Mouse (Mus musculus) midbrain, embryonic 14.5 days (tissue): ENCODE results near the gene Camk2b. TPM values are rescaled to one million over a fixed set of nuclear protein-coding genes. Genes with fewer than 3 reads are reported as not detected.

Experiments used
- ATAC-seq: fragments of 200-750 bp; cut with Nextera tagmentation; 2 replicates; pipeline ENCODE4 v1.8.0; 2017; ENCODE audit warnings: moderate number of reproducible peaks, moderate library complexity; ENCODE audit not compliant: low FRiP score, low TSS enrichment
- DNase-seq: peaks from one replicate; pipeline ENCODE4 v3.0.0-alpha.2; 2015
- H3K27ac ChIP-seq: fragments of 300-500 bp; sonication (generic); replicated peaks from 2 replicates; pipeline ENCODE4 v1.5.1; 2014; ENCODE audit warnings: mild to moderate bottlenecking, low read depth, low read length, moderate library complexity
- H3K27me3 ChIP-seq: fragments of 300-500 bp; sonication (generic); 2 replicates; pipeline ENCODE4 v1.6.1; 2014; ENCODE audit warnings: low read length, control low read depth, mixed read lengths; ENCODE audit not compliant: control insufficient read depth, insufficient read depth
- H3K36me3 ChIP-seq: fragments of 300-500 bp; sonication (generic); 2 replicates; pipeline ENCODE4 v1.6.1; 2014; ENCODE audit warnings: low read length, control low read depth; ENCODE audit not compliant: control insufficient read depth, insufficient read depth
- H3K4me1 ChIP-seq: fragments of 300-500 bp; sonication (generic); 2 replicates; pipeline ENCODE4 v1.6.1; 2014; ENCODE audit warnings: mild to moderate bottlenecking, antibody characterized with exemption, low read length, control low read depth; ENCODE audit not compliant: control insufficient read depth, insufficient read depth
- H3K4me2 ChIP-seq: fragments of 300-500 bp; sonication (generic); 2 replicates; pipeline ENCODE4 v1.6.1; 2014; ENCODE audit warnings: mild to moderate bottlenecking, low read length, moderate library complexity
- H3K4me3 ChIP-seq: fragments of 300-500 bp; sonication (generic); replicated peaks from 2 replicates; pipeline ENCODE4 v1.5.1; 2014; ENCODE audit warnings: low read depth, low read length
- H3K9ac ChIP-seq: fragments of 300-500 bp; sonication (generic); replicated peaks from 2 replicates; pipeline ENCODE4 v1.6.1; 2014; ENCODE audit warnings: mild to moderate bottlenecking, low read length, moderate library complexity
- H3K9me3 ChIP-seq: fragments of 300-500 bp; sonication (generic); 2 replicates; pipeline ENCODE4 v1.6.1; 2016; ENCODE audit warnings: low read length, control low read depth, mixed read lengths; ENCODE audit not compliant: control insufficient read depth
- WGBS: fragments of 180-500 bp; shearing (Covaris S2); extraction: QIAGEN DNeasy Blood & Tissue Kit; methylation state at CpG from one replicate; pipeline ENCODE4 v1.1.7; 2014; 5-methylcytosine and 5-hydroxymethylcytosine counted together
- polyA plus RNA-seq: library from polyadenylated mRNA; unstranded; fragments of >200 nt; fragmentation: Nextera tagmentation; extraction: Ambion mirVana; gene quantifications from 2 replicates; pipeline ENCODE4 v1.2.1, GENCODE M21; 2014

Gene Camk2b
- polyA plus RNA-seq, 1 experiment from 2014 or later = 85.6 TPM

- no peak overlapping the region for H3K9ac ChIP-seq
These were observed 3.8 kb downstream of the Camk2b start for GRCm38 (mm10) chr11:6062329-6062728.

GRCm38 (mm10) chr11:6061891-6062290 lies 4.3 kb downstream of the Camk2b start:
- ATAC-seq (no peak), DNase-seq (no peak)
- Histone ChIP-seq H3K4me1 (peaks cover 14% of the 10 kb centered on the region), H3K36me3 (no peaks in the 10 kb centered on the region), H3K4me2 (no peak overlapping the region), H3K27me3 (peaks cover 35% of the 10 kb centered on the region), H3K4me3 (no peak overlapping the region), H3K9me3 (no peaks in the 10 kb centered on the region), H3K9ac (no peak overlapping the region), H3K27ac (no peak overlapping the region)
- WGBS = 85% methylated on average over 5 of the region's 5 CpGs

More at GRCm38 (mm10) chr11:6062329-6062728, 3.8 kb downstream of the Camk2b start:
- no peaks in the 10 kb centered on the region for H3K36me3 ChIP-seq
- H3K27ac ChIP-seq = no peak overlapping the region
- WGBS = 92% methylated on average over 11 of the region's 11 CpGs
- no peaks in the 10 kb centered on the region for H3K9me3 ChIP-seq
- DNase-seq (no peak), ATAC-seq (no peak)
- H3K4me2 ChIP-seq = no peak overlapping the region
- H3K4me1 ChIP-seq = peaks cover 14% of the 10 kb centered on the region
- H3K27me3 ChIP-seq = peaks cover 39% of the 10 kb centered on the region
- no peak overlapping the region for H3K4me3 ChIP-seq

- DNase-seq = no peak
- Histone ChIP-seq H3K27me3 (peaks cover 9% of the 10 kb centered on the region; the same call in 1 of the 2 replicates), H3K4me3 (no peak overlapping the region), H3K4me1 (peaks cover 9% of the 10 kb centered on the region; the same call in 1 of the 2 replicates), H3K9me3 (no peaks in the 10 kb centered on the region), H3K27ac (no peak overlapping the region), H3K36me3 (no peaks in the 10 kb centered on the region), H3K4me2 (no peak overlapping the region), H3K9ac (no peak overlapping the region)
- ATAC-seq = no peak
- WGBS = 91% methylated on average over 10 of the region's 10 CpGs
These were observed 7.0 kb downstream of the Camk2b start for GRCm38 (mm10) chr11:6059162-6059561.

GRCm38 (mm10) chr11:6053386-6053785 lies 12.8 kb downstream of the Camk2b start:
- Histone ChIP-seq H3K4me2 (no peak overlapping the region), H3K36me3 (no peaks in the 10 kb centered on the region), H3K4me1 (no peaks in the 10 kb centered on the region), H3K27me3 (no peaks in the 10 kb centered on the region), H3K27ac (no peak overlapping the region), H3K4me3 (no peak overlapping the region), H3K9ac (no peak overlapping the region), H3K9me3 (no peaks in the 10 kb centered on the region)
- DNase-seq (no peak), ATAC-seq (no peak)
- 86% methylated on average over 8 of the region's 8 CpGs for WGBS

- H3K27ac ChIP-seq = no peak overlapping the region
- no peak overlapping the region for H3K9ac ChIP-seq
- H3K4me2 ChIP-seq = no peak overlapping the region
- H3K27me3 ChIP-seq = no peaks in the 10 kb centered on the region
- H3K9me3 ChIP-seq = no peaks in the 10 kb centered on the region
- no peaks in the 10 kb centered on the region for H3K36me3 ChIP-seq
- DNase-seq (no peak), ATAC-seq (no peak)
- 72% methylated on average over 4 of the region's 4 CpGs for WGBS
- H3K4me3 ChIP-seq = no peak overlapping the region
- H3K4me1 ChIP-seq = no peaks in the 10 kb centered on the region
These were observed 16.0 kb downstream of the Camk2b start for GRCm38 (mm10) chr11:6050066-6050560.

- no peaks in the 10 kb centered on the region for H3K4me1 ChIP-seq
- no peak for DNase-seq
- 83% methylated on average over 9 of the region's 9 CpGs for WGBS
These were observed 18.0 kb downstream of the Camk2b start for GRCm38 (mm10) chr11:6048208-6048607.

GRCm38 (mm10) chr11:6038929-6039328 lies 27.2 kb downstream of the Camk2b start:
- 0 out of 2 replicates have a peak, but pooled peaks cover 3% of the 10 kb centered on the region for H3K9me3 ChIP-seq
- H3K27me3 ChIP-seq = no peaks in the 10 kb centered on the region
- H3K9ac ChIP-seq = peak overlapping the region; percentile 23; the same call in 1 of the 2 replicates
- DNase-seq (no peak), ATAC-seq (no peak)
- no peak overlapping the region for H3K4me2 ChIP-seq
- H3K4me1 ChIP-seq = no peaks in the 10 kb centered on the region
- H3K4me3 ChIP-seq = no peak overlapping the region
- WGBS = 39% methylated on average over 7 of the region's 7 CpGs
- H3K27ac ChIP-seq = 0 out of 2 replicates have a peak overlapping the region, but pooled peaks have one; percentile 37
- no peaks in the 10 kb centered on the region for H3K36me3 ChIP-seq

More at GRCm38 (mm10) chr11:6048208-6048607, 18.0 kb downstream of the Camk2b start:
- no peaks in the 10 kb centered on the region for H3K27me3 ChIP-seq
- no peaks in the 10 kb centered on the region for H3K9me3 ChIP-seq
- no peak for ATAC-seq
- H3K4me2 ChIP-seq = no peak overlapping the region
- no peak overlapping the region for H3K4me3 ChIP-seq
- H3K27ac ChIP-seq = no peak overlapping the region
- H3K9ac ChIP-seq = no peak overlapping the region
- no peaks in the 10 kb centered on the region for H3K36me3 ChIP-seq

- Histone ChIP-seq H3K27me3 (no peaks in the 10 kb centered on the region), H3K4me1 (no peaks in the 10 kb centered on the region), H3K4me2 (no peak overlapping the region), H3K27ac (no peak overlapping the region), H3K4me3 (no peak overlapping the region), H3K9ac (no peak overlapping the region), H3K36me3 (no peaks in the 10 kb centered on the region), H3K9me3 (0 out of 2 replicates have a peak, but pooled peaks cover 3% of the 10 kb centered on the region)
- WGBS = 91% methylated on average over 7 of the region's 7 CpGs
- DNase-seq (no peak), ATAC-seq (no peak)
These were observed 28.5 kb downstream of the Camk2b start for GRCm38 (mm10) chr11:6037686-6038085.

GRCm38 (mm10) chr11:6037198-6037597 lies 29.0 kb downstream of the Camk2b start:
- no peak overlapping the region for H3K4me2 ChIP-seq
- no peak overlapping the region for H3K9ac ChIP-seq
- DNase-seq = no peak
- H3K27ac ChIP-seq = no peak overlapping the region
- H3K4me1 ChIP-seq = no peaks in the 10 kb centered on the region
- H3K9me3 ChIP-seq = 0 out of 2 replicates have a peak, but pooled peaks cover 3% of the 10 kb centered on the region
- ATAC-seq = no peak
- H3K4me3 ChIP-seq = no peak overlapping the region
- 91% methylated on average over 7 of the region's 7 CpGs for WGBS
- H3K27me3 ChIP-seq = no peaks in the 10 kb centered on the region
- H3K36me3 ChIP-seq = no peaks in the 10 kb centered on the region
